Mouse (Mus musculus): Measurements from ENCODE around the gene Rpl12.

DNA sequence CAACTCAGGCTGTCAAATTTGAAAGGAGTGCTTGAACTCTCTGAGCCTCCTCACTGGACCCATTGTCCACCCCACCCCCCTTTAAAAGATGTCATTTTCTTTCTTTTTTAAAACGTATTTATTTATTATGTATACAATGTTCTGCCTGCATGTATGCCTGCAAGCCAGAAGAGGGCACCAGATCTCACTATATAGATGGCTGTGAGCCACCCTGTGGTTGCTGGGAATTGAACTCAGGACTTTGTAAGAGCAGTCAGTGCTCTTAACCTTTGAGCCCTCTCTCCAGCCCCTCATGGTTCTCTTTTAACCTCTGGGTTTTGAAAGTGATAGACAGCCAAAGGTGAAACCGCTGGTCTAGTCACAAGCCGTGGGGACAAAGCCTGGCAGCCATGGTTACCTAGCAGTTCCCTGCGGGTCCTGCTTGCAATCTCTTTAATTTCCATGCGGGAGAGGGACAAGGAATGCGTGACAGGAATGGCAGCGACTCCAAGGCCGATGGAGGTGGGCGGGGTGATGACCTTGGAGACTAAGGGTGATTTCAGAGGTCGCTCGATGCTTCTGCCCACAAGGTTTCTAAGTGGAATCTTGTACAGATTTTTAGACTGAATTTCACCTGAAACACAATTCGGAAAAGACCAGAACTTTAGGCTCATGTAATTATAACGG, 28.9 kb downstream of the Rpl12 start:
- TF ChIP-seq GATA1 (IDR thresholded peaks at IDR 0.05; ENCODE audit: borderline replicate concordance, low read length) (no peak), FLI1 (IDR thresholded peaks at IDR 0.05; ENCODE audit: low read length) (no peak)

Measured in megakaryocyte, embryonic 14.5 days (primary cell).